Mouse (Mus musculus) liver, postnatal 0 days (tissue): ENCODE measurements around the gene Smyd3. TPM values are rescaled to one million over a fixed set of nuclear protein-coding genes. Genes with fewer than 3 reads are reported as not detected.

Source experiments
- ATAC-seq: fragments of 200-750 bp; cut with Nextera tagmentation; 2 replicates; pipeline ENCODE4 v1.8.0; 2017; ENCODE audit warnings: mild to moderate bottlenecking, moderate library complexity
- DNase-seq: peaks from one replicate; pipeline ENCODE4 v3.0.0-alpha.2; 2016
- H3K27ac ChIP-seq: fragments of 300-500 bp; sonication (generic); 2 replicates; pipeline ENCODE4 v1.5.1; 2014; ENCODE audit warnings: antibody characterized with exemption, moderate library complexity, mild to moderate bottlenecking, low read depth
- H3K27me3 ChIP-seq: fragments of 300-500 bp; sonication (generic); 2 replicates; pipeline ENCODE4 v1.6.1; 2014; ENCODE audit warnings: low read length, control low read depth, mixed read lengths; ENCODE audit not compliant: insufficient read depth
- H3K36me3 ChIP-seq: fragments of 300-500 bp; sonication (generic); replicated peaks from 2 replicates; pipeline ENCODE4 v1.6.1; 2014; ENCODE audit warnings: mild to moderate bottlenecking, control low read depth, low read length, moderate library complexity, mixed read lengths; ENCODE audit not compliant: insufficient read depth
- H3K4me1 ChIP-seq: fragments of 300-500 bp; sonication (generic); 2 replicates; pipeline ENCODE4 v1.6.1; 2014; ENCODE audit warnings: antibody characterized with exemption, mild to moderate bottlenecking, control low read depth; ENCODE audit not compliant: insufficient read depth
- H3K4me2 ChIP-seq: fragments of 300-500 bp; sonication (generic); 2 replicates; pipeline ENCODE4 v1.6.1; 2014; ENCODE audit warnings: low read depth, mild to moderate bottlenecking, low read length, moderate library complexity, mixed read lengths
- H3K4me3 ChIP-seq: fragments of 300-500 bp; sonication (generic); 2 replicates; pipeline ENCODE4 v1.5.1; 2014; ENCODE audit warnings: low read depth, low read length
- H3K9ac ChIP-seq: fragments of 300-500 bp; sonication (generic); replicated peaks from 2 replicates; pipeline ENCODE4 v1.6.1; 2014; ENCODE audit warnings: mild to moderate bottlenecking, moderate library complexity
- H3K9me3 ChIP-seq: fragments of 300-500 bp; sonication (generic); 2 replicates; pipeline ENCODE4 v1.6.1; 2016; ENCODE audit warnings: mild to moderate bottlenecking, control low read depth, low read length, mixed read lengths
- CTCF ChIP-seq: sonication (generic); IDR thresholded peaks from 2 replicates; pipeline ENCODE4 v1.5.1; 2016; ENCODE audit warnings: antibody characterized with exemption, low read depth
- EP300 ChIP-seq: IDR thresholded peaks from 2 replicates; pipeline ENCODE4 v1.6.1; 2016; ENCODE audit warnings: antibody characterized with exemption, low read depth, mild to moderate bottlenecking
- WGBS: fragments of 180-500 bp; shearing (Covaris S2); extraction: QIAGEN DNeasy Blood & Tissue Kit; methylation state at CpG from one replicate; pipeline ENCODE4 v1.1.7; 2014; ENCODE audit not compliant: insufficient replicate concordance; 5-methylcytosine and 5-hydroxymethylcytosine counted together
- polyA plus RNA-seq: library from polyadenylated mRNA; unstranded; fragments of >200 nt; fragmentation: Nextera tagmentation; extraction: Ambion mirVana; gene quantifications from 2 replicates; pipeline ENCODE4 v1.2.1, GENCODE M21; 2015

The Smyd3 gene
- 5.0 and 5.1 TPM in 2 replicates for polyA plus RNA-seq

GRCm38 (mm10) chr1:179517713-179518465 is at the start of gene Smyd3:
Smyd3 (minus strand) TSS chr1:179518041.
- Histone ChIP-seq H3K4me1 (peaks cover 4% of the 10 kb centered on the region), H3K4me3 (peak within 1 kb of the TSS; percentile 91), H3K9me3 (no peaks in the 10 kb centered on the region), H3K27me3 (no peaks in the 10 kb centered on the region), H3K27ac (peak within 1 kb of the TSS; percentile 74), H3K9ac (peak within 1 kb of the TSS; percentile 81), H3K4me2 (peak within 1 kb of the TSS; percentile 100), H3K36me3 (no peaks in the 10 kb centered on the region)
- peak; percentile 92 for ATAC-seq
- 5% methylated on average over 39 of the region's 39 CpGs for WGBS
- TF ChIP-seq CTCF (peak; percentile 92), EP300 (no peak)
- DNase-seq: peak; percentile 90

- no peak overlapping the region for H3K4me3 ChIP-seq
- DNase-seq (no peak), ATAC-seq (no peak)
- peaks cover 7% of the 10 kb centered on the region for H3K4me1 ChIP-seq
- H3K27me3 ChIP-seq: no peaks in the 10 kb centered on the region
- H3K36me3 ChIP-seq: no peaks in the 10 kb centered on the region
- no peak overlapping the region for H3K4me2 ChIP-seq
- WGBS: 85% methylated on average over 7 of the region's 7 CpGs
- no peak for TF ChIP-seq CTCF
- TF ChIP-seq EP300: no peak
- no peak overlapping the region for H3K9ac ChIP-seq
- no peaks in the 10 kb centered on the region for H3K9me3 ChIP-seq
- H3K27ac ChIP-seq: no peak overlapping the region
Measured at GRCm38 (mm10) chr1:179567558-179567957, 49.7 kb upstream of the Smyd3 start.

GRCm38 (mm10) chr1:179563926-179564325 is 46.1 kb upstream of the Smyd3 start:
- H3K9ac ChIP-seq: no peak overlapping the region
- H3K36me3 ChIP-seq: no peaks in the 10 kb centered on the region
- no peaks in the 10 kb centered on the region for H3K9me3 ChIP-seq
- H3K4me2 ChIP-seq: no peak overlapping the region
- H3K27ac ChIP-seq: no peak overlapping the region
- TF ChIP-seq EP300 (no peak), CTCF (no peak)
- H3K27me3 ChIP-seq: no peaks in the 10 kb centered on the region
- DNase-seq (no peak), ATAC-seq (no peak)
- 88% methylated on average over 5 of the region's 5 CpGs for WGBS
- peaks cover 9% of the 10 kb centered on the region for H3K4me1 ChIP-seq
- H3K4me3 ChIP-seq: no peak overlapping the region

- H3K27ac ChIP-seq: no peak overlapping the region
- DNase-seq (no peak), ATAC-seq (no peak)
- H3K9me3 ChIP-seq: no peaks in the 10 kb centered on the region
- peaks cover 9% of the 10 kb centered on the region; the same call in 1 of the 2 replicates for H3K4me1 ChIP-seq
- H3K4me3 ChIP-seq: no peak overlapping the region
- no peak overlapping the region for H3K9ac ChIP-seq
- H3K27me3 ChIP-seq: no peaks in the 10 kb centered on the region
- WGBS: 88% methylated on average over 4 of the region's 4 CpGs
- no peaks in the 10 kb centered on the region for H3K36me3 ChIP-seq
- TF ChIP-seq CTCF (no peak), EP300 (no peak)
- no peak overlapping the region for H3K4me2 ChIP-seq
Measured at GRCm38 (mm10) chr1:179563211-179563610, 45.4 kb upstream of the Smyd3 start.

GRCm38 (mm10) chr1:179560845-179561430 is 43.1 kb upstream of the Smyd3 start:
- WGBS: 68% methylated on average over 6 of the region's 6 CpGs
- no peaks in the 10 kb centered on the region for H3K9me3 ChIP-seq
- no peaks in the 10 kb centered on the region for H3K36me3 ChIP-seq
- H3K27ac ChIP-seq: peak overlapping the region; percentile 81
- ATAC-seq (peak; percentile 92), DNase-seq (no peak)
- H3K9ac ChIP-seq: no peak overlapping the region
- H3K27me3 ChIP-seq: no peaks in the 10 kb centered on the region
- H3K4me3 ChIP-seq: no peak overlapping the region
- peaks cover 9% of the 10 kb centered on the region; the same call in 1 of the 2 replicates for H3K4me1 ChIP-seq
- no peak overlapping the region for H3K4me2 ChIP-seq
- TF ChIP-seq CTCF (no peak), EP300 (peak; percentile 66)

GRCm38 (mm10) chr1:179559446-179560194 is 41.8 kb upstream of the Smyd3 start:
- Histone ChIP-seq H3K36me3 (no peaks in the 10 kb centered on the region), H3K9ac (no peak overlapping the region), H3K4me2 (no peak overlapping the region), H3K4me3 (no peak overlapping the region), H3K27me3 (no peaks in the 10 kb centered on the region), H3K27ac (peak overlapping the region; percentile 81), H3K9me3 (no peaks in the 10 kb centered on the region), H3K4me1 (peaks cover 9% of the 10 kb centered on the region; the same call in 1 of the 2 replicates)
- TF ChIP-seq EP300 (no peak), CTCF (no peak)
- no peak for ATAC-seq
- WGBS: 54% methylated on average over 11 of the region's 11 CpGs
- DNase-seq: no peak
